Mouse (Mus musculus): ENCODE data around the gene Nop58. TPM values are rescaled to one million over a fixed set of nuclear protein-coding genes. Genes with fewer than 3 reads are reported as not detected.
A peak's percentile ranks its signal among the peaks of the same experiment; 100 is the strongest.
"Not testable (repeated sequence)": the region's sequence is repeated elsewhere in the genome, so short reads cannot be mapped to it uniquely, and the experiment has no call there.

The Nop58 gene
- total RNA-seq, 1 experiment from 2014 or later, result 252 TPM

- ATAC-seq (replicated peaks; ENCODE audit: insufficient number of reproducible peaks, low FRiP score, low TSS enrichment, poor library complexity, severe bottlenecking), result no peak
Observed at GRCm38 (mm10) chr1:59697751-59698150, 13.0 kb downstream of the Nop58 start.

- no peak for ATAC-seq (replicated peaks; ENCODE audit: insufficient number of reproducible peaks, low FRiP score, low TSS enrichment, poor library complexity, severe bottlenecking)
Observed at GRCm38 (mm10) chr1:59698207-59698606, 13.4 kb downstream of the Nop58 start.

- ATAC-seq (replicated peaks; ENCODE audit: insufficient number of reproducible peaks, low FRiP score, low TSS enrichment, poor library complexity, severe bottlenecking), result no peak
Observed at GRCm38 (mm10) chr1:59701766-59702165, 17.0 kb downstream of the Nop58 start.

- no peak for ATAC-seq (replicated peaks; ENCODE audit: insufficient number of reproducible peaks, low FRiP score, low TSS enrichment, poor library complexity, severe bottlenecking)
Observed at GRCm38 (mm10) chr1:59719900-59720299, 35.1 kb downstream of the Nop58 start.

- ATAC-seq (replicated peaks; ENCODE audit: insufficient number of reproducible peaks, low FRiP score, low TSS enrichment, poor library complexity, severe bottlenecking), result no peak
Observed at GRCm38 (mm10) chr1:59725661-59726060, 40.9 kb downstream of the Nop58 start.

- no peak for ATAC-seq (replicated peaks; ENCODE audit: insufficient number of reproducible peaks, low FRiP score, low TSS enrichment, poor library complexity, severe bottlenecking)
Observed at GRCm38 (mm10) chr1:59730106-59730505, 45.3 kb downstream of the Nop58 start.

- no peak for ATAC-seq (replicated peaks; ENCODE audit: insufficient number of reproducible peaks, low FRiP score, low TSS enrichment, poor library complexity, severe bottlenecking)
Observed at GRCm38 (mm10) chr1:59730737-59731136, 46.0 kb downstream of the Nop58 start.

- no peak for ATAC-seq (replicated peaks; ENCODE audit: insufficient number of reproducible peaks, low FRiP score, low TSS enrichment, poor library complexity, severe bottlenecking)
Observed at GRCm38 (mm10) chr1:59734076-59734475, 49.3 kb downstream of the Nop58 start.

- ATAC-seq (replicated peaks; ENCODE audit: insufficient number of reproducible peaks, low FRiP score, low TSS enrichment, poor library complexity, severe bottlenecking), result no peak
Observed at GRCm38 (mm10) chr1:59738768-59739414, 54.1 kb downstream of the Nop58 start.

- no peak for ATAC-seq (replicated peaks; ENCODE audit: insufficient number of reproducible peaks, low FRiP score, low TSS enrichment, poor library complexity, severe bottlenecking)
Observed at GRCm38 (mm10) chr1:59739577-59740354, 55.0 kb downstream of the Nop58 start.

- no peak for ATAC-seq (replicated peaks; ENCODE audit: insufficient number of reproducible peaks, low FRiP score, low TSS enrichment, poor library complexity, severe bottlenecking)
Observed at GRCm38 (mm10) chr1:59749047-59749446, 64.3 kb downstream of the Nop58 start.

GRCm38 (mm10) chr1:59749724-59750123, 65.0 kb downstream of the Nop58 start:
- not testable (repeated sequence) for ATAC-seq (replicated peaks; ENCODE audit: insufficient number of reproducible peaks, low FRiP score, low TSS enrichment, poor library complexity, severe bottlenecking)

GRCm38 (mm10) chr1:59755298-59755697, 70.5 kb downstream of the Nop58 start:
- 0 out of 2 replicates have a peak, but pooled peaks have one; percentile 47 for ATAC-seq (replicated peaks; ENCODE audit: insufficient number of reproducible peaks, low FRiP score, low TSS enrichment, poor library complexity, severe bottlenecking)

- ATAC-seq (replicated peaks; ENCODE audit: insufficient number of reproducible peaks, low FRiP score, low TSS enrichment, poor library complexity, severe bottlenecking), result no peak
Observed at GRCm38 (mm10) chr1:59758325-59758724, 73.6 kb downstream of the Nop58 start.

- ATAC-seq (replicated peaks; ENCODE audit: insufficient number of reproducible peaks, low FRiP score, low TSS enrichment, poor library complexity, severe bottlenecking), result no peak
Observed at GRCm38 (mm10) chr1:59762208-59762607, 77.4 kb downstream of the Nop58 start.

GRCm38 (mm10) chr1:59762651-59763163, 77.9 kb downstream of the Nop58 start:
- peak; percentile 27; the same call in 1 of the 2 replicates for ATAC-seq (replicated peaks; ENCODE audit: insufficient number of reproducible peaks, low FRiP score, low TSS enrichment, poor library complexity, severe bottlenecking)

GRCm38 (mm10) chr1:59763164-59763768, 78.5 kb downstream of the Nop58 start, which contains the start of gene Bmpr2:
Gene Bmpr2 (plus strand): TSS chr1:59763400.
- ATAC-seq (replicated peaks; ENCODE audit: insufficient number of reproducible peaks, low FRiP score, low TSS enrichment, poor library complexity, severe bottlenecking), result peak; percentile 74

GRCm38 (mm10) chr1:59763781-59764251, 79.0 kb downstream of the Nop58 start:
- peak; percentile 37; the same call in 1 of the 2 replicates for ATAC-seq (replicated peaks; ENCODE audit: insufficient number of reproducible peaks, low FRiP score, low TSS enrichment, poor library complexity, severe bottlenecking)

GRCm38 (mm10) chr1:59764407-59764971, 79.7 kb downstream of the Nop58 start:
- ATAC-seq (replicated peaks; ENCODE audit: insufficient number of reproducible peaks, low FRiP score, low TSS enrichment, poor library complexity, severe bottlenecking), result 0 out of 2 replicates have a peak, but pooled peaks have one; percentile 15
